In the genomic region with DNA sequence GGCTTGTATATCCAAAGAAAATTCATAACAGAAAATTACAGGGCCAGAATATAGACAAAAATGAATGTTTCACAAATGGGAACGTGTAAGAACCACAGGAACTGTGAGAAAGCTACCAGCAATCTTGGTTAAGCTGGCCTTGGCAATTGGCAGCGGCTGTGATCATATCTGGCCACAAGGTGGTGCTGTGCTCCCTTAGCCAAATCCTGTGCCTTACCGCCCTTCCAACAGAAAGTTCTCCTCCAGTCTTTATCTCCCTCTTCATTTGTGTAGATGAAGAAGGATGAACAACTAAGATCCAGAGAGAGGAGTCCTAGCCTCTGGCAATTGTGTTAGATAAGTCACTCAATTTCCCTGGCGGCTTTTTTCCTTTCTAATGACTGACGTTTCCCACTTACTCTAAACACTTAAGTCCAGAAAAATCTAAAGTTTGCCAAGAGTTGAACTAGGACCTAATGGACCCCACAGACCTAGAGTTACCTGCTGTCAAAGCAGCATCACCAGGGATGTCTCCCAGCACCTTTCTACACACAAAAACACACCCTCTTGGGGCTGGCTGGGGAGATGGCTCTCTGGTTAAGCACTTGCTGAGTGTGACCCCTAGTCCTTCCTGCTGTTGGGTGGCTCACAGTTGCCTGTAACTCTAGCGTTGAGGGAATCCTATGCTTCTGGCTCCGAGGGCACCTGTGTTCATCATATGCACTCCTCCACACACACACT, we compare ENCODE assay signal across 9 mouse cellular contexts. TPM values are rescaled to one million over a fixed set of nuclear protein-coding genes. Genes with fewer than 3 reads are reported as not detected.
DNase-seq lines count a peak whose midpoint lies in the region; ATAC-seq and TF ChIP-seq lines count a peak whose summit lies in the region.
"Had no signal": no experiment of that assay in that cellular context is flagged by ENCODE, and none has a peak within 500 bp of the region (broad histone marks: within the 10 kb centered on the region; RNA-seq: fewer than 3 reads in every experiment).

No protein-coding gene starts in this region.

- H3K36me3 ChIP-seq in liver, adult 2 months (ENCODE audit: control insufficient read depth, insufficient read depth, low read length): peaks cover 8% of the 10 kb centered on the region; the same call in 1 of the 2 replicates
- no peaks in the 10 kb centered on the region for H3K36me3 ChIP-seq in liver, embryonic 11.5 days (ENCODE audit: control insufficient read depth, insufficient read depth, low read length)
- H3K36me3 ChIP-seq in stomach, embryonic 14.5 days (ENCODE audit: control insufficient read depth, insufficient read depth, low read length): no peaks in the 10 kb centered on the region; the same call in 1 of the 2 replicates

- TF ChIP-seq CTCF in liver, adult 2 months (IDR thresholded peaks at IDR 0.05; ENCODE audit: low read depth, low read length): peak; percentile 96

- peak overlapping the region; percentile 91 for H3K27ac ChIP-seq in liver, adult 2 months (replicated peaks; ENCODE audit: insufficient read depth, low read depth, low read length)
- no peak overlapping the region for H3K27ac ChIP-seq in liver, embryonic 11.5 days (ENCODE audit: low read depth, low read length)
- H3K27ac ChIP-seq in stomach, embryonic 14.5 days (ENCODE audit: low read length): no peak overlapping the region

- DNase-seq in liver, adult 2 months (ENCODE audit: extremely low read depth, low read depth, low spot score): peak; percentile 82
- no peak for DNase-seq in liver, embryonic 11.5 days (ENCODE audit: low spot score)
- DNase-seq in adipocyte (ENCODE audit: low spot score): peak; percentile 80
- peak; percentile 83 for DNase-seq in embryo, embryonic 11 days
- DNase-seq in heart, adult 9 months (ENCODE audit: low spot score in 2 of 2): peak; percentile 29 to 73
- DNase-seq in large intestine, adult 2 months (ENCODE audit: low read depth, low spot score): peak; percentile 48
- DNase-seq in lung, postnatal 4 days: peak; percentile 72 to 78

- no peaks in the 10 kb centered on the region for H3K79me2 ChIP-seq in liver, adult 2 months (ENCODE audit: control insufficient read depth, insufficient read depth, low read length)

- no peak for ATAC-seq in liver, embryonic 11.5 days (replicated peaks; ENCODE audit: low FRiP score)
- peak; percentile 33; the same call in 1 of the 2 replicates for ATAC-seq in stomach, embryonic 14.5 days (ENCODE audit: insufficient number of reproducible peaks, insufficient read depth, low FRiP score, low read depth)

- peaks cover 17% of the 10 kb centered on the region for H3K4me1 ChIP-seq in liver, adult 2 months (ENCODE audit: control insufficient read depth, insufficient read depth, low read length)
- H3K4me1 ChIP-seq in liver, embryonic 11.5 days (replicated peaks; ENCODE audit: control insufficient read depth, insufficient read depth, low read length): peaks cover 15% of the 10 kb centered on the region
- 0 out of 2 replicates have a peak, but pooled peaks cover 3% of the 10 kb centered on the region for H3K4me1 ChIP-seq in stomach, embryonic 14.5 days (ENCODE audit: control insufficient read depth, insufficient read depth, low read length)

- H3K4me2 ChIP-seq in liver, embryonic 11.5 days: no peak overlapping the region
- no peak overlapping the region for H3K4me2 ChIP-seq in stomach, embryonic 14.5 days (replicated peaks; ENCODE audit: low read depth, low read length)

- no peak overlapping the region for H3K4me3 ChIP-seq in liver, adult 2 months (ENCODE audit: insufficient read depth, low read depth, low read length)
- H3K4me3 ChIP-seq in liver, embryonic 11.5 days (ENCODE audit: low read depth, low read length): no peak overlapping the region
- H3K4me3 ChIP-seq in stomach, embryonic 14.5 days (ENCODE audit: low read depth, low read length): no peak overlapping the region

- H3K9ac ChIP-seq in liver, adult 2 months (ENCODE audit: low read depth, low read length): peak overlapping the region; percentile 19
- no peak overlapping the region for H3K9ac ChIP-seq in liver, embryonic 11.5 days (ENCODE audit: low read depth, low read length)
- H3K9ac ChIP-seq in stomach, embryonic 14.5 days (replicated peaks; ENCODE audit: low read depth, low read length): no peak overlapping the region

- WGBS in liver, adult 2 months: 23% methylated on average over 7 of the region's 7 CpGs
- WGBS in liver, embryonic 11.5 days: 39% methylated on average over 7 of the region's 7 CpGs
- 20% methylated on average over 7 of the region's 7 CpGs for WGBS in large intestine, adult 2 months
- WGBS in stomach, embryonic 14.5 days: 39% methylated on average over 7 of the region's 7 CpGs

- no peaks in the 10 kb centered on the region for H3K27me3 ChIP-seq in liver, adult 2 months (ENCODE audit: control insufficient read depth, insufficient read depth, low read length)
- no peaks in the 10 kb centered on the region for H3K27me3 ChIP-seq in liver, embryonic 11.5 days (replicated peaks; ENCODE audit: control insufficient read depth, insufficient read depth, low read length)
- no peaks in the 10 kb centered on the region for H3K27me3 ChIP-seq in stomach, embryonic 14.5 days (ENCODE audit: control insufficient read depth, insufficient read depth, low read length)

- TF ChIP-seq POLR2A in liver, adult 2 months (IDR thresholded peaks at IDR 0.05; ENCODE audit: extremely low read depth, insufficient read depth, low read length): no peak

- no peaks in the 10 kb centered on the region for H3K9me3 ChIP-seq in liver, embryonic 11.5 days (ENCODE audit: control insufficient read depth, low read length)
- no peaks in the 10 kb centered on the region for H3K9me3 ChIP-seq in stomach, embryonic 14.5 days (ENCODE audit: control insufficient read depth, low read depth, low read length)

RNA-seq across cellular contexts. Expression of gene Gm10974, which starts 55.6 kb away (rescaled TPM):
- total RNA-seq in liver, adult 2 months (2014; rRNA removed): not detected in 2 replicates
- polyA plus RNA-seq in liver, adult 2 months (2012; rRNA removed): not detected in 2 replicates
- not detected in 2 replicates for polyA plus RNA-seq in liver, embryonic 11.5 days (2014; fragmentation: Nextera tagmentation; extraction: Ambion mirVana)
- polyA plus RNA-seq in large intestine, adult 2 months (2012; rRNA removed): not detected in 2 replicates
- not detected in 2 replicates for polyA plus RNA-seq in stomach, embryonic 14.5 days (2014; fragmentation: Nextera tagmentation; extraction: Ambion mirVana)
- polyA plus RNA-seq: frontal cortex, adult 2 months had no signal
